Mouse (Mus musculus): ENCODE results near the gene Ggnbp2. TPM values are rescaled to one million over a fixed set of nuclear protein-coding genes. Genes with fewer than 3 reads are reported as not detected.
A peak's percentile ranks its signal among the peaks of the same experiment; 100 is the strongest.
"Not testable (repeated sequence)": the region's sequence is repeated elsewhere in the genome, so short reads cannot be mapped to it uniquely, and the experiment has no call there.

Gene Ggnbp2
- polyA plus RNA-seq, 1 experiment, result 10.5 TPM

DNA sequence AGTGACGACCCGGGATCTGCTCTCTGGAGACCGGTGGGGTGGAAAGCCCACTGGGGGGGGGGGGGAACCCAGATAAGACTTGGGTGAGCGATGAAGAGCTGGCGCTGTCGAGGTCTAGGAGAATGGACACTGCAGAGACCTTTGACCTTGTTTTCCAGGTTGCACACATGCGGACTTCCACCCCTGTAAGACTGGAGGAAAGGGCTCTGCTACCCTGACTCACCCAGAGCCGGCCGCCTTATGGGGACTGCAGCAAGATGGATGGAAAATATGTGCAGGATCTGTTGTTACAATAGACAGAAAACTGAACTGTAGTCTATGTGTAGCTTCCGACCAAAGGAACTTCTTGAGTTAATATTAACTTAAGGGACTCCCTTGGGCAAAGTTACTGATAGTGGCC is 429 bp upstream of the Ggnbp2 start:
- no peaks in the 10 kb centered on the region for H3K9me3 ChIP-seq (ENCODE audit: control insufficient read depth, low read length)

DNA sequence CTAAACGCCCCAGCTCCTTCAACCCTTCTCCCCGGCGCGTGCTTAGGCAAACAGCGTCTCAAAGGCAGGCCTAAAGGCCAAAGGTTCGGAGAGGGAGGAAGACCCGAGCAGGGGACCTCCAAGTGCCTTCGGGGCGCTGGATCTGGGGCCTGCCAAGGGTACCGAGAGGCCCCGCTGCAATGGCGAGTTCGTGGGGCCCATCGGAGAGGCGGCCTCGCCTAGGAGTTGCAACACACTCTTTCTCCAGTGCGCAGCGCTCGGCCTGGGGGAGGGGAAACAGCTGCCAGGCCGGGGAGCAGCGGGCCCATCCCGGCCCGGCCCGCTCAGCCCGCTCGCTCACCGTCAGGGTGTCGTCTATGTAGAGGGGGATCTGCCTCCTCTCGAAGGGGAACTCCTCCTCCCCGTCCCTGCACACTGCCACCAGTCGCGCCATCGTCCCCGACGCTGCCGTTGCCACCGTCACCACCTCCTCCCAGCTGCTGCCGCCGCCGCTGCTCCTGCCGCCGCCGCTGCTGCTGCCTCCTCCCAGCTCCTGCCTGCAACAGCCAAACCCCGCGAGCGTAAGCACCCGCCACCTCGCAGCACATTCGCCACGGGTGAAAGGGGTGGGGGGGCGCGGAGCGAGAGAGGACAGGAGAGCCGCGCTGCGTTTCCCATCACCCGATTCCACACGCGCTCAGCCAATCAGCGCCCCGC is 932 bp downstream of the Ggnbp2 start:
- Histone ChIP-seq H3K4me3 (replicated peaks) (peak overlapping the region; percentile 68), H3K27me3 (ENCODE audit: control insufficient read depth) (no peaks in the 10 kb centered on the region), H3K9me3 (ENCODE audit: control insufficient read depth, low read length) (no peaks in the 10 kb centered on the region), H3K4me1 (ENCODE audit: control insufficient read depth) (peaks cover 54% of the 10 kb centered on the region), H3K36me3 (ENCODE audit: control insufficient read depth) (peaks cover 82% of the 10 kb centered on the region)
- TF ChIP-seq TAL1 (IDR thresholded peaks at IDR 0.05; ENCODE audit: low read length) (no peak), GATA1 (IDR thresholded peaks at IDR 0.05; ENCODE audit: low read length) (no peak)

More for the DNA sequence above, 429 bp upstream of the Ggnbp2 start:
- Histone ChIP-seq H3K4me3 (replicated peaks) (peak overlapping the region; percentile 68), H3K27me3 (ENCODE audit: control insufficient read depth) (no peaks in the 10 kb centered on the region), H3K36me3 (ENCODE audit: control insufficient read depth) (peaks cover 77% of the 10 kb centered on the region), H3K4me1 (ENCODE audit: control insufficient read depth) (peaks cover 48% of the 10 kb centered on the region)
- TF ChIP-seq TAL1 (IDR thresholded peaks at IDR 0.05; ENCODE audit: low read length) (no peak), GATA1 (IDR thresholded peaks at IDR 0.05; ENCODE audit: low read length) (no peak)

DNA sequence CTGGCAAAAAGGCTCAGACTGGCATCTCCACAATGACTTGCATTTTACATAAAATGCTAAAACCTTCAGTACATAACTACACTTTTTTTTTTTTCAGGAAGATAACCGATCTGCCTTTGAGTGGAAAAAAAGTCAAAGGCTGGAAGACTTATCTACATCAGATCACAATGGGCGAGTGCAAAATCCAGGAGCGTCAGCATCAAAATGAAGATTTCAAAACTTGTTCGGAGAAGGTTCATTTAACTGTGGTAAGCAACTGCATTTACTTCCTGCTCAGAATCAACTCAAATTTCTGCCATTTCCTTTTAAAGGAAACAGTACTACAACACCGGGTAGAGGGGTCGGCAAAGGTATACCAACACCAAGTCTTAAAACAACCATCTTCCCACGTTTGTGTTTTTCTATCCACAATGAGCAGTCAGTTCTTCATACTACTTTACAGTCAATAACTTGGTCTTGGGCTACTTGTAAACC is 1.8 kb downstream of the Ggnbp2 start:
- Histone ChIP-seq H3K4me3 (replicated peaks) (peak overlapping the region; percentile 68), H3K4me1 (ENCODE audit: control insufficient read depth) (peaks cover 54% of the 10 kb centered on the region), H3K27me3 (ENCODE audit: control insufficient read depth) (no peaks in the 10 kb centered on the region), H3K9me3 (ENCODE audit: control insufficient read depth, low read length) (no peaks in the 10 kb centered on the region), H3K36me3 (ENCODE audit: control insufficient read depth) (peaks cover 82% of the 10 kb centered on the region)
- TF ChIP-seq GATA1 (IDR thresholded peaks at IDR 0.05; ENCODE audit: low read length) (peak; percentile 34; the same call in 1 of the 2 replicates), TAL1 (IDR thresholded peaks at IDR 0.05; ENCODE audit: low read length) (no peak)

DNA sequence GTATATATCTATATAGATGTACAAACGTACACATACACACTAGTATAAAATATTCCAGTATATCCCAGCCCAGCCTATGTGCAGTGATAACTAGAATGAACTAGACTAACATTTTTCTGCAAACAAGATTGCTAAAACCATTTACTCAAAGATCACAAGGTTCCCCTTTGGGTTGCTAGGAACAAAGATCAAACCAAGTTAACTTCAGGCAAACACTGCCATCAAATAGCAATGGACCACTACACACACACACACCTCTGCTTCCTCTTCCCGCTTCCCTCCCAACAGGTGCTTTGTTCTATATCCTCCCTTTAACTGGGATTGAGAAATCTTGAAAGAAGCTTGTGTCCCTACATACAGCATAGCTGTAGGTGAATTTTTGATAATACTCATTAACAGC is 3.0 kb downstream of the Ggnbp2 start:
- Histone ChIP-seq H3K36me3 (ENCODE audit: control insufficient read depth) (peaks cover 86% of the 10 kb centered on the region), H3K9me3 (ENCODE audit: control insufficient read depth, low read length) (no peaks in the 10 kb centered on the region), H3K4me3 (replicated peaks) (peak overlapping the region; percentile 68), H3K27me3 (ENCODE audit: control insufficient read depth) (no peaks in the 10 kb centered on the region), H3K4me1 (ENCODE audit: control insufficient read depth) (peaks cover 53% of the 10 kb centered on the region)
- no peak for TF ChIP-seq GATA1 (IDR thresholded peaks at IDR 0.05; ENCODE audit: low read length)
- TF ChIP-seq TAL1 (IDR thresholded peaks at IDR 0.05; ENCODE audit: low read length), result no peak

DNA sequence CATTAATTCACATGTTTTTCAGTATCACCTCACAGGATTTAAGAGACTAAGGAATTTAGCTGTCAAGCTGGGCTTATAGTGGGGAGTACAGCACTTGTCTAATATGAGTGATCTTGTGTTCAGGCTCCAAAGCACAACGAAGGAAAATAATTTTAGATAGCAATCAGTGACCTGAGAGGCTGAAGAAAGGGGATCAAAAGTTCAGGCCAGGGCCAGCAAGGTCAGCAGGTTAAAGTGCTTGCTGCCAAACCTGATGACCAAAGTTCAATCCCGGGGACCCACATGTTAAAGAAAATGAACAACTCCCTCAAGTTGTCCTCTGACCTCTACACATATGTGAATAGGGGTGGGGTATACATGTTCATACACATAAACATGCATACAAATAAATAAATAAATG is 5.3 kb downstream of the Ggnbp2 start:
- peak overlapping the region; percentile 68 for H3K4me3 ChIP-seq (replicated peaks)
- H3K4me1 ChIP-seq (ENCODE audit: control insufficient read depth), result peaks cover 54% of the 10 kb centered on the region
- H3K36me3 ChIP-seq (ENCODE audit: control insufficient read depth), result peaks cover 95% of the 10 kb centered on the region

GRCm38 (mm10) chr11:84855285-84855684 is 15.3 kb downstream of the Ggnbp2 start:
- peaks cover 99% of the 10 kb centered on the region for H3K36me3 ChIP-seq (ENCODE audit: control insufficient read depth)

More for the DNA sequence above, 5.3 kb downstream of the Ggnbp2 start:
- TF ChIP-seq GATA1 (IDR thresholded peaks at IDR 0.05; ENCODE audit: low read length) (no peak), TAL1 (IDR thresholded peaks at IDR 0.05; ENCODE audit: low read length) (no peak)
- Histone ChIP-seq H3K27me3 (ENCODE audit: control insufficient read depth) (no peaks in the 10 kb centered on the region), H3K9me3 (ENCODE audit: control insufficient read depth, low read length) (no peaks in the 10 kb centered on the region)

DNA sequence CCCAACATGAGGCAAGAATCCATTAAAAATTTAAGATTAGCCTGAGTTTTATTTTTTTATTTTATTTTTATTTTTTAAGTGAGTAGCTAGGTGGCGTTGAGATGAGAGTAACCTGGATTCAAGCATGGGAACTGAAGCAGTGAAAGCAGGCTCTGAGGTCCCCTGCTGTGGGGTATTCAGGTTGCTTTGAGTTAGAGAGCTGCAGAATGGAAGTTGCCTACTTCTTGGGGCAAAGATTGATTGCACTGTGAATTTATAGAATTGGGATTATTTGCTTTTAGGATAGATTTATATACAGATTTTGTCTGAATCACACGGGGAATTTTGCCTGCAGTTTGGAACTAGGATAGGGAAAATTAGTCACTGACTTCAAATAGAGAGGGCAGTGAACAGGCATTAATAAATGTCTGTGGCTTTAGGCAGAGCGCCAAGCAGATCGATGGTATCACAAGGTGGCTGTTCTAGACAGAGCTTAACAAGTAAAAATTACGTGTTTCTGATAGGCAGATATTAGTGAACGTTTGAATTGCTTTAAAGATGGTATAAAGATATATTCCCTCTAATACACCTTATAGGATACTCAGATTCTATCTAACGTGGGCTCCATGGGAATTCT is 23.0 kb downstream of the Ggnbp2 start:
- no peaks in the 10 kb centered on the region for H3K27me3 ChIP-seq (ENCODE audit: control insufficient read depth)
- H3K36me3 ChIP-seq (ENCODE audit: control insufficient read depth), result peaks cover 95% of the 10 kb centered on the region
- H3K4me3 ChIP-seq (replicated peaks), result no peak overlapping the region
- TF ChIP-seq GATA1 (IDR thresholded peaks at IDR 0.05; ENCODE audit: low read length) (no peak), TAL1 (IDR thresholded peaks at IDR 0.05; ENCODE audit: low read length) (no peak)
- peaks cover 2% of the 10 kb centered on the region for H3K4me1 ChIP-seq (ENCODE audit: control insufficient read depth)
- H3K9me3 ChIP-seq (ENCODE audit: control insufficient read depth, low read length), result no peaks in the 10 kb centered on the region

More at GRCm38 (mm10) chr11:84855285-84855684, 15.3 kb downstream of the Ggnbp2 start:
- Histone ChIP-seq H3K27me3 (ENCODE audit: control insufficient read depth) (no peaks in the 10 kb centered on the region), H3K4me1 (ENCODE audit: control insufficient read depth) (peaks cover 3% of the 10 kb centered on the region; the same call in 1 of the 2 replicates), H3K4me3 (replicated peaks) (no peak overlapping the region), H3K9me3 (ENCODE audit: control insufficient read depth, low read length) (no peaks in the 10 kb centered on the region)
- no peak for TF ChIP-seq TAL1 (IDR thresholded peaks at IDR 0.05; ENCODE audit: low read length)
- no peak for TF ChIP-seq GATA1 (IDR thresholded peaks at IDR 0.05; ENCODE audit: low read length)

GRCm38 (mm10) chr11:84846741-84847474 is 23.7 kb downstream of the Ggnbp2 start:
- Histone ChIP-seq H3K36me3 (ENCODE audit: control insufficient read depth) (peaks cover 95% of the 10 kb centered on the region), H3K9me3 (ENCODE audit: control insufficient read depth, low read length) (no peaks in the 10 kb centered on the region), H3K4me1 (ENCODE audit: control insufficient read depth) (peaks cover 2% of the 10 kb centered on the region), H3K27me3 (ENCODE audit: control insufficient read depth) (no peaks in the 10 kb centered on the region), H3K4me3 (replicated peaks) (no peak overlapping the region)
- TF ChIP-seq TAL1 (IDR thresholded peaks at IDR 0.05; ENCODE audit: low read length) (no peak), GATA1 (IDR thresholded peaks at IDR 0.05; ENCODE audit: low read length) (no peak)

DNA sequence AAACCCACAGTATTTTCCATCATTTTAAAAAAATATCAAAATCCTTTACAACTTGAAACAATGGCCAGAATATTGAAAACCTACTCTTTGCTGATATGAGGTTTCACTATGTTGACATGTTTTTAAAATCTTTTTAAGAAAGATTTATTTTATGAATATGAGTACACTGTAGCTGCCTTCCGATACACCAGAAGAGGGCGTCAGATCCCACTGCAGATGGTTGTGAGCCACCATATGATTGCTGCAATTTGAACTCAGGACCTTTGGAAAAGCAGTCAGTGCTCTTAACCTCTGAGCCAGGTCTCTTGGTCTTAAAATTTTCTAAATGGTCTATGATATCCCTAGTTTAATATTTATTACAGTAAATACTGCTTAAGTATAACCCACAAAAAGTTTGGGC is 31.3 kb downstream of the Ggnbp2 start:
- H3K4me1 ChIP-seq (ENCODE audit: control insufficient read depth), result peaks cover under 1% of the 10 kb centered on the region; the same call in 1 of the 2 replicates
- no peaks in the 10 kb centered on the region for H3K27me3 ChIP-seq (ENCODE audit: control insufficient read depth)
- no peak overlapping the region for H3K4me3 ChIP-seq (replicated peaks)
- H3K36me3 ChIP-seq (ENCODE audit: control insufficient read depth), result peaks cover 100% of the 10 kb centered on the region
- H3K9me3 ChIP-seq (ENCODE audit: control insufficient read depth, low read length), result no peaks in the 10 kb centered on the region
- TF ChIP-seq TAL1 (IDR thresholded peaks at IDR 0.05; ENCODE audit: low read length) (no peak), GATA1 (IDR thresholded peaks at IDR 0.05; ENCODE audit: low read length) (no peak)

- Histone ChIP-seq H3K36me3 (ENCODE audit: control insufficient read depth) (peaks cover 100% of the 10 kb centered on the region), H3K4me1 (ENCODE audit: control insufficient read depth) (peaks cover 52% of the 10 kb centered on the region), H3K4me3 (replicated peaks) (peak overlapping the region; percentile 86)
- H3K9me3 ChIP-seq (ENCODE audit: control insufficient read depth, low read length); H3K27me3 ChIP-seq (ENCODE audit: control insufficient read depth): not testable (repeated sequence)
Measured at GRCm38 (mm10) chr11:84829495-84829894, 41.1 kb downstream of the Ggnbp2 start.
